Mouse (Mus musculus) ovary, postnatal 36 days (tissue): ENCODE data around the gene Tpmt.

Source experiments
- DNase-seq: peaks from one replicate; pipeline ENCODE4 v3.0.0; 2022; ENCODE audit warnings: low spot score, mixed read lengths

Tpmt gene

DNA sequence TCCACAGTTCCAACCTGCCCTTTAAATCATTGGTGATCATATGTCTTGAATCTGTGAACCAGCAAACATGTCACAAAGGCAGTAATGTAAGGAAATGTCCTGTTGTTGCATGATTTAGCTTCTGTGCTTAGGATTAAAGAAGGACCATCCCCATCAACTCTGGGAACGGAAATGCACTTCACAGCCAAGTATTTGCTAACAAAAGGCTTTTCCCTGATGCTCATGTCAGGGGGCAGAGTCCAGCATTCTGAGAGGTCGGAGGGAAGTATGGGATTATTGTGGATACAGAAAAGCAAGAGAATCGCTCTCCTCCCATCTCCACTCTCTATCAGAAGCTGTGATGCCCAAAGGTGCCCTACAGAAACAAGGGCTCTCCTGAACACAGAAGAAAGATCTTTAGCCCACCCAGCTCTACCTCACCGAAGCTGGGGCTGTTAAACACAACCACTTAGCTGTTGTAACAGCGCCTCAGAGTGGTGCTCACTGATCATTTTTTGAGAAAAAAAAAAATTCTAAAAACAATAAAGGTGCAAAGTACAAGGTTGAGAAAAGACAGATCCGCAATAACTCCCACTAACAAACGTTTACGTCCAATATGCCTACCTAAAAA, 2.4 kb downstream of the Tpmt start:
- no peak for DNase-seq

DNA sequence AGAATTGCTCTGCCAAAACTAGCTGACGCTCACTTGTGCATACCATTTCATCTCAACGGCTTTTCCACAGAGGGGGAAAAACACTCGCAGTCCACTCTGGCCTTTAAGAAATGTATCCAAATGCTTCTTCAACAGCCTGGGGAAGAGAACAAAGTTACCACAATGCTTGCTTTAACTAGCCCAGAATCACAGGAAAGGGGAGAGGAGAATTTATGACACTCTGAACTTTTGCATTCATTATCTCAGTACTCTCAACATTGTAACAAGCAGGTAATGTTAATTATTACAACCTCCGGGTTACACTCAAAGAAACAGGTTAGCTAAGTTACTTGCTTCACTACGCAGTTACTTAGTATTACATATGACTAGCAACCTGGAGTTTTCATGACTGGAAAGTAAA, 4.5 kb downstream of the Tpmt start:
- no peak for DNase-seq

DNA sequence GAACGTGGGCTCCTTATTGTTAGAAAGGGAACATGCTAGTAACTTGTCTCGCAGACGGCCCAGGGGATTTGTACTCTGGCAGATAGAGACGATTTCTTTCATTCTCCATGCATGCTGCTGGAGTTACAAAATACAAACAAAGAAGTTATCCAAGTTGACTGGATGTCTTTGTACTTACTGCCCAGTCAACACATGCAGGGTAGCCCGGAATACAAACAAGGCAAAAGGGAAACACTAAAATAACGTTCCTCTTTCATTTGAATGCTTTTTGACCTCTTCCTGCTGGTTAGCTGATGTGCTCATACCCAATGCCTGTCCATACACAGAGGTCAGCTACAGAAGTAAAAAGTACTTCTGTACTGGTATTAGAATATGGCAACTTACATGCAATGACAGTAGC, 6.6 kb downstream of the Tpmt start:
- no peak for DNase-seq

DNA sequence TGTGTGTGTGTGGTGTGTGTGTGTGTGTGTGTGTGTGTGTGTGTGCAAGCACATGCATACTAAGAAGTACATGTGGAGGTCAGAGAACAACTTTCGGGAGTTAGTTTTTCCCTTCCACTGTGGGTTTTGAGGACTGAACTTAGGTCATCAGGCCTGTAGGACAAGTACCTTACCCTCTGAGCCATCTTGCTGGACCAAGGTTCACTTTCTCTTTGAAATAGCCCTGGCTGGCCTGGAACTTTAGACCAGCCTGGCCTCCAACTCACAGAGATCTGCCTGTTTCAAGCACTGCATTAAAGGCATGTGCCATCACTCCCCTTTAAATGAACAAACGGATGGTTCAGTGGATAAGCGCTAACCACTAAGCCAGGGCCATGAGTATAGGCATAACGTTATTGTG, 10.9 kb downstream of the Tpmt start:
- no peak for DNase-seq

DNA sequence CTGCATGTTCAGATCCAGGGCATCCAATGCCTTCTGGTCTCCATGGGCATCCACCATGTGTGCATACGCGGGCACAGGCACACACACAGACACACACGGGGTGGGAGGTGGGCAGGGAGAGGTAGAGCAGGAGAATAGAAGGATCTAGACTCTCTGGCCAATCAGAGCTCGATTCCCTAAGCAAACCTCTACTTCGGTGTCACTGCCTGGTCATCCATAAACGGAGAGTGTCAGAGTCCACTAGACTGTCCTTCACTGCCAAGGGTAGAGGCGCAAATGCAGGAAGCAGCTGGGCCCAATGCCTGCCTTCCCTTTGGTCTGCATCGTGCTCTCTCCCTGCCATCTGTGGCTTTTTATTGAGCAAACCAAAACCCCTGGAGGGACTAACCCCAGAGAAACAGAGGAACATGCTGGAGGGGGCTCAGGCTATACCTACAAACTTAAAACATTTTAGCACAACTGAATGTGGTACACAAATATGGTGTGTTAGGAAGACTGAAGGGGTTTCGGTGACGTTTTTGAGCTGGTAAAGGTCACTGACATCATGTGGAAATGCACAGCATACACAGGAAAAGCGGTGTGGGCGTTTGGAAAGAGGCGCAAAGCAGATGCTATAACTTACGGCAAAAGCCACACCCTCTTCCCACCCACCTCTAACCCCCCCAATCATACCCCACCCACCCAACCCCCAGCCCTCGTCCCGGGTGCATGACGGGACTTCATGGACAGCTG, 14.0 kb downstream of the Tpmt start:
- DNase-seq: no peak

DNA sequence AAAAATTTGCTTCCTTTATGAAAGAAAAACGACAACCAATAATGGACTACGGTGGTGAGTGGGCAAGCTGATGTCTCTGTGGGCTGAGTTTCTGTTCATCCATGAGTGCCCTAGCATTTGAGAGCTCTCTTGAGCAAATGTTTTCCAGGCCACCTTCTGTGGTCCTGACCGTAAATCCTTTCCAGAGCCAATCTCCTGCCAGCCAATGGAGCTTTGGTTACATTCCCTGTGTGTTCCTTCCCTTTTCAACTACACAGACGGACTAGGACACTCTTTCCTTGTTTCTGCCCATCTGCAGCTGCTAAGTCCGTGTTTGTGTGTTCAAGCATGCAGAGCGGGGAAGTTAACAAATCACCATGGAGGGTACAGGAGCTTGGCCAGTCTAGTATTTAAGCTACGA, 23.7 kb downstream of the Tpmt start:
- no peak for DNase-seq

DNA sequence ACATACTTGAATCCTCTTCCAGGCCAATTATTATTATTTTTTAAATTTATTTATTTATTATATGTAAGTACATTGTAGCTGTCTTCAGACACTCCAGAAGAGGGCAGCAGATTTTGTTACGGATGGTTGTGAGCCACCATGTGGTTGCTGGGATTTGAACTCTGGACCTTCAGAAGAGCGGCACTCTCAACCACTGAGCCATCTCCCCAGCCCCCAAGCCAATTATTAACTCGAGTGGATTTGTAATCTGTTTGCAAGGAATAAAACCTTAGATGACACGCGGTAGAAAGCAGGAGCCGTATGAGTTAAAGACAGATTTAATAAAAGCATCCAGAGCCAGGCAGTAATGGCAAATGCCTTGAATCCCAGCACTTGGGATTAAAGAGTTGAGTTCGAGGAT, 24.8 kb downstream of the Tpmt start:
- DNase-seq: no peak

DNA sequence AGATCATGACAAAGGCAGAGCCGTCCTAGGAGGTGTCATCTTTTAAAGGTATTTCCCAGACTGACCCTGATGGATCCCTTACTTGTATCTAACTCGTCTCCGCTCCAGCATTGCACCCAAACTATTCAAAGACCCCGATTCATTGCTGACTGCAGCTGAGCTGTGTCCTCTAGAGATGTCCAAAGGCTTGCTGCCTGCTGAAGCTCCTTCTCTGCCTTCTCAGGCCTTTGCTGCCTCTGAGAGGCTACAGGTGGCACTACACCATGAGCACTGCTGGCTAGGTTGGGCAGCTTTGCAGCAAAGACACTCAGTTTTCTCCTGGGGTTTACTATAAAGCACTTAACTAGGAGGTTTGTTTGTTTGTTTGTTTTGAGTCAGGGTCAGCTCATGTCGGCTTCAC, 27.3 kb downstream of the Tpmt start:
- peak; percentile 55 for DNase-seq

DNA sequence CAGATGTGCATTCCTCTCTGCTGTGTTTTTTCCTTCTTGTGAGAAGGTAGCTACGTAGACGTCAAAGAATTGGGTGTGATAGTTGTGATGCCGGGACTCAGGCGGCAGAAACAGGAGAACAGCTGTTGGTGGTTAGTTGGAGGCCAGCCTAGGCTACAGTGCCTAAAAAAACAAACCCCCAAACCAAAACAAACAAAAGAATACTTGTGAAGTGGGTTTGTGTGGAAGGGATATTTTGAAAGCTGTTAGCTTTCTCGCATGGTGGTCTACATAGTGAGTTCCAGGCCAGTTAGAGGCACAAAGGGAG, 29.4 kb downstream of the Tpmt start:
- DNase-seq: no peak

DNA sequence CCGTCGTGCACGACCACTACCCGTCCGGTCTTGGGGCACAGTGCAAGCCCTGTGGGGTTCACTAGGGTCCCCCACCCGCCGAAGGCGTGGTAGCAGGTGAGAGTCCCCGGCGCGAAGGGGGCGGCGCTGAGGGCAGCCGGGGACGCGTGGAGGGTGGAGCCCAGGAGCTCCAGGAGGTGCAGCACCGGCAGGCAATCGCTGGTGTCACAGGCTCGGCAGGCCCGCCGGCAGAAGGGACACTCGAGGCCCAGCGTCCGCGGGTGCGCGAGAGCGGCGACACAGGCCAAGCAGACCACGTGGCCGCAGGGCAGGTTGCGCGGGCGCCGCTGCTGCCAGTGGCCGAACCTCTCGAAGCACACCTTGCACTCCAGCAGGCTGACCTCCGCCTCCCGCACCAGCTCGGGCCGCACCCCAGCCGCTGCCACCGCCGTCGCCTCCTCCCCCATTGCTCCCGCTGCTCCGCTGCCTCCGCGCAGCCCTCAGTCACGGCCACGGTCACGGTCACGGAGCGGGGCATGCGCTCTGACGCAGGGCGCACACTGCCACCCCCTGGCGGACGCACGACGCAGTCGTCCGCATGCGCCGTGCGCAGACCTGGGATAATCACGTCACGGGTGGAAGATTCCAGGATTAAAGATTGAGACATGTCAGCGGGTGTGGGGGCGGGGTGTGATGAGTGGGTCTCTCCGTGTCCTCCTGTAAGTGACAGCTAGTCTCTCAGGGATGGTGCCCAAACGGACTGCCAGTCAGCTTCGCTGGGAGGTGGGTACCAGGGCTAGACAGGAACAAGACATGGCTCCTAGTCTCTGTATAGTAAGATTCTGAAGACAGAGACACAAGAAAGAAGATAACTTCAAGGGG, 30.0 kb downstream of the Tpmt start, which contains the start of gene Nhlrc1:
TSS of gene Nhlrc1 (minus strand) at position 517 of the 861 bp plus-strand sequence.
- DNase-seq: peak; percentile 78

DNA sequence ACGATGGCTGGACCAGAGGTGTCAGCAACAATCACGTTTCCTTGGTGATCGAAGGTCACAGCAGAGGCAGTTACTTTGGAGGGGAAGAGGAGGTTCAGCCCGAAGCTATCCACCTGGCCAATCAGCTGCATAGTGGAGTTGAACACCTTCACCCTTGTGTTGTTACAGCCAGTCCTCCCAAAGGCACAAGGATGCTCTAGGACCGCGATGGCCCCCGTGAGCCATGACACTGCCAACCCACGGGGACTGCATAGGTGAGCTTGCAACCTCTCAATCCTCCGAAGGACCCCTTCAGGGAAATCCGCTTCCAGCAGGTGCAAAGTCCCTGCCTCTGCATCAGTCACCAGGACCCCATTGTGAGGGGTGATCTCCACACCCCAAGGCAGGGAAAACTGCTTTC, 30.8 kb downstream of the Tpmt start:
- DNase-seq: no peak

DNA sequence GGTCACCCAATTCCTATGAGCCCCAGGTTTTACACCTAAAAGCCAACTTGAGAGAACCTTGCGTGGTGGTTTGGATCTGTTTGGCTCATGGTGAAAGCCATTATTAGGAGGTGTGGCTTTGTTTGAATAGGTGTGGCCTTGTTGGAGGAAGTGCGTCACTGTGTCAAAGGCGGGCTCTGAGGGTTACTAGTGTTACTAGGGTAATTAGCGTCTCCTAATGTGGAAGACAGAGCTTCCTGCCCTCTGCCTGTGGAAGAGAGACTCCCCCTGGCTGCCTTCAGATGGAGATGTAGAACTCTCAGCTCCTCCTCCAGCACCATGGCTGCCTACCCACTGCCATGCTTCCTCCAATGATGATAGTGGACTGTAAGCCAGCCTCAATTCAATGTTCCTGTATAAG, 42.9 kb downstream of the Tpmt start:
- DNase-seq: no peak

DNA sequence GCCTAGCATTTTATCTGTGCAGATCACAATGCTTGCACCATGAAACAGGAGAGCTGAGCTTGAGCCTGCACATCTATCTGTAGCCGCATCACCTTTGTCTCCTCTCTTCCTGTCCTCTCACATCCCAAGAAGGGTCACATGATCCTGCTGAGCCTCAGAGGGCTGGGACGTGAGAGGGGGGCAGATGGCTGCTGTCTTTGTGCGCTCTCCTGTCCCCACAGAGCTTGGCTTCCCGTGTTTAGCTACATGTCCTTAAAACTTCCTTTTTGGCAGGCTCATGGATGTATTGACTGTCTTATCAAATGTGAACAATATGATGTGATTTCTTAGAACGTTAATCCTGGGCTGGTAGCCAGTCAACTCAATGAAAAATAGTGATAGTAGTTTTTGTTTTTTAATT, 45.0 kb downstream of the Tpmt start:
- DNase-seq: no peak

DNA sequence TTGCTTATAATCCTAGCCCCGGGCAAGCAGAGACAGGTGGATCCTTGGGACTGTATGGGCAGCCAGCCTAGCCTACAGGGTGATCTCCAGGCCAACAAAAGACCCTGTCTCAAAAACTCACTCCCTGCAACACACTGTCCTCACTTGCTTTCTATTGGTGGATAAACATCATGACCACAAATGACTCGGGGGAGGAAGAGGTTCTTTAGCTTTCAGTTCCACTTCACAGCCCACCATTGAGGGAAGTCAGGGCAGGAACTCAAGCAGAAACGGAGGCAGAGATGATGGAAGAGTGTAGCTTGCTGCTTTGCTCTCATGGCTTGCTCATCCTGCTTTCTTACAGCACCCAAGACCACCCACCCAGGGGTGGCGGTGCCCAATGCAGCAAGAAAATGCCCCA, 47.2 kb downstream of the Tpmt start:
- no peak for DNase-seq

DNA sequence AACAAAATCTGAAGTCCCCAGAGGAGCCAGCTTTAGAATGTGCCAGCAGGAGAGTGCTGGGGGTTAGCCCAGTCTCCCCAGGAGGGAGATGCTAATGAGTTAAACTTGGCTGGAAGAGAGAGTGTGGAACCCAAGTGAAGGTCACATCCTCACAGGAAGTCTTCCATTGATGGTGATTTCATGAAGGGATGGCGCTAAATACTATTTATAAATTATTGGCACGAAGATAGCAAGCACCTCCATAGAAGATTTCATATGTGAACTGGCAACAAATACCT, 51.3 kb downstream of the Tpmt start:
- no peak for DNase-seq

DNA sequence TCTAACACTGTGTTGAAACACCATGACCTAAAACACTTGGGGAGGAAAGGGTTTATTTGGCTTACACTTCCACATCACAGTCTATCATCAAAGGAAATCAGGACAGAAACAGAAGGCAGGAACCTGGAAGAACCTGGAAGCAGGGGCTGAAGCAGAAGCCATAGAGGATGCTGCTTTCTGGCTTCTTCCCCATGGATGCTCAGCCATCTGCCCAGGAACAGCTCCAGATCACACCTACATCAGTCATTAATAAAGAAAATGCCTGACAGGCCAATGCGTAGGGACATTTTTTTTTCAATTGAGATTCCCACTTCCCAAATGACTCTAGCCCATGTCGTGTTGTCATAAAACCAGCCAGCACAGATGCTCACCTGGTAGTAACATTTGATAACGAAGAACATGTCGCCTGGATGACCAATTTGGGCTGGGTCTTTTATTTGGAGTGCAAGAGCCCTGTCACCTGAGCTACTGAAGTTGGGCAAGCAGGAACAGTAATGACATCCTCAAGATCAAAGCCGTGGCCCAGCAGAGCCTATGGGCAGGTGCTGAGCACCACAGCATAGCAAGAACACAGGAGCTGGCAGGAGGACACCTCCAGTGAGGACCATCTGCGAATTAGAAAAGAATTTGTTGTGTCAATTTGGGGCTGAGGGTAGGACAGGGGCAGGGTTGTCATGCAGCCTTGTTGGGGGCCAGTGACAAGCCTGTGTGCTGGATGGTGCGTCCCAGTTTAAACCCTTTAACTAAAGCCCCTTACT, 51.8 kb downstream of the Tpmt start:
- no peak for DNase-seq

DNA sequence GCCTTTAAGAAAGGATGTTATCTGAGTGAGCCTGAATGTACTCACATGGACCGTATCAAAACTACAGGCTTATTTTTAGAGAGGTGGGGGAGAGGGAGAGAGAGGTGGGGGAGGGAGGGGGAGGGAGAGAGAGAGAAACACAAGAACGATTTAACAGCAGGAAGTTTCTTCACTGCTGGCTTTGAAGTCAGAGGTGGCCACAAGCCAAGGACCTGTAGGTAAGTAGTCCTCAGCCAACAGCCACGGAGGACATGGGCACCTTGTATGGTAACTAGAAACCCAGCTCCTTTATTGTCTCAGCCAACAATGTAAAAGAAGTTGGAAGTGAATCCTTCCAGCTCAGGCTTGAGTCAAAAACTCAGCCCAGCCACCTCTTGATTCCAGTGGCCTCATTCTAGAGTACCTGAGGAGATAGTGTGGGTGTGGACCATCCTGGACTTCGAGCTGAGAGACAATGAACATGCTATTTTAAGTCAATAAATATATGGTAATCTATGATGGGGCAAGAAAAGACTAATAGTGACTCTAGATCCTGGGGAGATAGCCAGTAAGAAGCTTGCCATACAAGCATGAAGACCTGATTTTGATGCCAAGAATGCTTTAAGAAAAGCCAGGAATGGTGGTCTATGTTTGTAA, 54.0 kb downstream of the Tpmt start:
- DNase-seq: no peak

DNA sequence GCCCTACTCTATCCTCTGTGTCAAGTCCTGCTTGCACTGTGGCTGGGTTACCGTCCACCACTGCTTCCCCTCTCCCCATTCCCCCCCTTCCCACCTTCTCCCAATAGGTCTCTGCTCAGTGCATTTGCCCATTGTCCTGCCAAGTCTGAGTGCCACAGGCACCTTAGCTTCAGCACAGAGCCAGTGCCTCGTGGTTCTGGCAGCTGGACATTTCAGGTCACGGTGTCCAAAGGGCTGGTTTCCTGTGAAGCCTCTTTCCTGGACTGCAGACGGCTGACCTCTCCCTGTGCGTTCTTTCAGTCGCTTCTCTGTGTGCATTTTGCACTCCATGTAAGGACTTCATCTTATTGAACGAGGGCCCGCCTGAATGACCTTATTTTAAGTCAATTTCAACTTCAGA, 56.6 kb downstream of the Tpmt start:
- DNase-seq: no peak

DNA sequence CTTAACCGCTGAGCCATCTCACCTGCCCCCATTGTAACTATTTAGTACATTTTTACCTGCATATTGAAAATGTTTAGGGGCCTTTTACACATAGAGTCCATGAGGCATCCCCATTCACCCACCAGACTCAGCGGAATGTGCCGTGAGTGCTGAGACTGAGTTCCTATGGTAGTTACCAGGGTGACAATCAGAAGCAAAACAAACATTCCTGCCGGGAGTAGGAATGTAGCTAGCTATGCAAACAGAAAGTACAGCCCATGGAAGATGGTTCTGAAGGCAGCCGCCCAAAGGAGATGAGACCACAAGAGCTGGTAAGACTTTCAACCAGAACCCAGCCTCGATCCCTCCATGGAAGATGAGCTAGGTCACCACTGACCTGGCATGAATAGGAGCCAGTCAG, 58.3 kb downstream of the Tpmt start:
- DNase-seq: no peak

DNA sequence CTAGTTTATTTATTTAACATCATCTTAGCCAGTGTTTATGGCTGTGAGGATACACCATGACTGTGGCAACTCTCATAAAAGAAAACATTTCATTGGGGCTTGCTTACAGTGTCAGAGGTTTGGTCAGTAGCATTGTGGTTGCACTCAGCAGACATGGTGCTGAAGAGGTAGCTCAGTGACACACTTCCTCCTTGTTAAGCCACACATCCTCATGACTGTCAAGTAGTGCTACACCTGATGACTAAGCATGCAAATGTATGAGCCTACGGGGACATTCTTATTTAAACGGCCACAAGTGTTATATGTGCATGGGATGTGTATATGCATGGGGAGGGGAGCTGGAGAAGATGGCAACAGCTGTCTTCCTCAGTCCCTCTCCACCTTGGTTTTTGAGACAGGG, 60.7 kb downstream of the Tpmt start:
- DNase-seq: no peak

DNA sequence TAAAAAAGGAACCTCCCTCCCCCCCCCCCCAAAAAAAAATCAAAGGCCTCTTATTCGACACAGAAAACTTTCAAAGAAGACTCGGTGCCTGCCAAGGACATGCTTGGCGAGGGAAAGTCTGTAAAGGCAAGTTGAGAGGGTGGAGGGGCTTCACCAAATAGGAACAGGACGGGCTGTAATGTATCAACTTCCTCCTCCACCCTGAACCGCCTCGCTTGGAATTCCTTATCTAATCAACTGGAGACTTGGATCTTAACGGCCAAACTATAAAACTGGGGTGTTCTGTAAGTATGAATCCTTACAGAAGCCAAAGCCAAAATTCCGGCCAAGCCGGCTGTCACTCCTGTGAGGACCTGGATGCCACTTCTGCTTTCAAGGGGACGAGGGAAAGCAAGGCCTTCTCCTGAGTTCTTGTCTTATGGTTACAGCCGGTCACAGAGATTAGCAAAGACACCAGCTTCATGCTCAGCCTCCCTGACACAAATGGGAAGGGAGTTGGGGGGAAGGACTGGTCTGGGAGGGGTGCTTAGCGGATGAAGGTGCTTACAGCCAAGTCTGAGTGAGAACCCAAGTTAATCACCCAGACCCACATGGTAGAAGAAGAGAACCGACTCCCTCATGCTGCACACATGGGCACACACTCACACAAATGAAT, 64.6 kb downstream of the Tpmt start:
- no peak for DNase-seq

DNA sequence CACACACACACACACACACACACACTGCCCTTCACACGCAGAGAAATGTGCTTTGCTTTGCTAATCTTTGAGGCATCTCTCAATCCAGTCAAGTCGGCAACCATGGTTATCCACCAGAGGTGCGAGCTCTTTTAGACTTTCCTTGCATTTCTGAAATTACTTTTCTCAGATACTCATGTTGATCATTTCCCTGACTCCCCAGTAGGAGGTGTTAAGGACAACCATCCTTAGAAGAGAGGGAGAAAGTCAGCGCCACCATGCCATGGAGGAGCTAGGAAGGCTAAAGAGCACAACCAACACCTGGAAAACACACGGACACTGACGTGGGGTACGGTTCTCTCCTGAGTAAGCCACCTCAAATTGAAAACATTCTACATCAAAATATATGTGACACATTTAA, 68.0 kb downstream of the Tpmt start:
- DNase-seq: no peak
